Mouse (Mus musculus) heart, adult 18-20 months (tissue): ENCODE results near the gene Wt1. TPM values are rescaled to one million over a fixed set of nuclear protein-coding genes. Genes with fewer than 3 reads are reported as not detected.
A peak's percentile ranks its signal among the peaks of the same experiment; 100 is the strongest.

Experiments
- DNase-seq, 2 experiments: peaks; one replicate each; pipeline ENCODE4 v3.0.0; 2021 to 2022; ENCODE audit warnings: mixed read lengths in 1 of 2
- total RNA-seq, 2 experiments: library from RNA; stranded (reverse); gene quantifications; 2 replicates each; pipeline ENCODE4 v1.2.3; 2021

Wt1 gene
- total RNA-seq, 2 experiments from 2014 or later, result 4.1 to 6.8 TPM

DNA sequence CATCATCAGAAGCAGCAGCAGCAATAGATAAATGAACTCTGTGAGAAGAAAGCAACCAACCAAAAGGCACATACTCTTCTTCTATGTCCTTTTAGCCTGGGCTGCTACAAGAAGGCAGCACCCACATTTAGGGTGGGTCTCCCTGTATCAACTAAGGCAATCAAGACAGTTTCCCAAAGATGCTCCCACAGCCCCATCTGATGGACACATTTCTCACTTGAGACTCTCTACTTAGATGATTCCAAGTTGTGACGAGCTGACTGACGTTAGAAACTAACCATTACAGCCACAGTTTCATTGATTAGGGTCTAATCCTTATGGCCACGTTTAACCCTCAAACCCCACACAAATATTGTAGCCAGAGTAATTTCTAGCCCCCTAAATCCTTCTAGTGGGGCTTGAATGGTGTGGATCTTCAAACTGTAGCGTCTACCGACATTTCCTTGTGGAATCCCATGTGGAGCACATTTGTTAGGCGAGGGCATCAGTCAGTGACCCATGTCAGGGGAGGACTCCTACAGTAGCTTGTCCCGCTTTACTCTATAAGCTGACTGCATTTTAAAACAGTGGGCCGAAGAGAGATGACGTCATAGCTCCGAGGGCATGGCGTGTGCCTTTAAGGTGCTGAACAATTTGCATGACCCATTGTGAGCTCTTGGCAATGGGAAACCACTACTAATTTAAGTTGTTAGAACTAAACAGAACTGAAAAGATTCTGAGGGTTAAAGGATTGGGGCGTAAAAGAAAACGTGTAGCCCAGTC lies 59.6 kb downstream of the Wt1 start:
- no peak for DNase-seq

- no peak for DNase-seq
Observed at GRCm38 (mm10) chr2:105186591-105186990, 60.3 kb downstream of the Wt1 start.

- DNase-seq, result peak in 1 of 2 experiments; percentile 9
Observed at GRCm38 (mm10) chr2:105188182-105188581, 61.9 kb downstream of the Wt1 start.

GRCm38 (mm10) chr2:105189352-105189751 lies 63.0 kb downstream of the Wt1 start:
- DNase-seq, result peak; percentile 18 to 60

GRCm38 (mm10) chr2:105200152-105200551 lies 73.8 kb downstream of the Wt1 start:
- DNase-seq, result no peak

DNA sequence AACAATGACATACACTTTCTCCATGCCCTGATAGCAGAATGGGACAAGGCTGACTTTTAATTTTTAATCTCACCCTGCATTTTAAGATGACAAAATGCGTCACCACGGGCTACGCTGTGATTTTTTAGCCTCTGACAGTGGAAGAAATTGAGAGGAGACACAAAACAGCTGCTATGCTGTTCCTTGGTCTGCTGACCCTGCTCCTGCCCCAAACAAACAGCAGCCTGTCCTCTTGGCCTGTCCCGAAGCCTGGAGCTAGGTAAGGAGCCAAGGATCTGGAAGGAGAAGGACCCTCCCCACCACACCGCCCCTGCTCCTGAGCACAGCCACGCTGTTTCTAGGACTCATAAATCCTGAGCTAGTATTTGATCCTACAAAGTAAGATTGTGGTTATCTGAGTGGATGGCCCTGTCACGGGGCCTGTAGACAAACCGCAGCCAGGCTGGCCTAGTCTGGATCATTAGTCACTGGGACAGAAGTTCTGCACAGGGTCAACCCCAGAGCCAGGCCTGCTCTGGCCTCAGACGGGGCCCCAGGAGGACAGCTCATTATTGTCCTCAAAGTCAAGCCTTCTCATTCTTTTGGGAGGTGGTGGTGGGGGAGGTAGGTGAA lies 80.3 kb downstream of the Wt1 start:
- DNase-seq, result no peak

GRCm38 (mm10) chr2:105212839-105213238 lies 86.5 kb downstream of the Wt1 start:
- DNase-seq, result no peak

- DNase-seq, result no peak
Observed at GRCm38 (mm10) chr2:105215914-105216313, 89.6 kb downstream of the Wt1 start.

- DNase-seq, result no peak
Observed at GRCm38 (mm10) chr2:105219229-105219628, 92.9 kb downstream of the Wt1 start.

GRCm38 (mm10) chr2:105219664-105220063 lies 93.3 kb downstream of the Wt1 start:
- no peak for DNase-seq

GRCm38 (mm10) chr2:105220738-105221303 lies 94.5 kb downstream of the Wt1 start:
- DNase-seq, result no peak

Other genes starting within 250 kb of the Wt1 start
- 100 to 1,000 TPM; 139 to 145 TPM for gene Eif3m, start 109.4 kb upstream of the Wt1 start, total RNA-seq
- not detected for gene Gm11060, start 34.5 kb upstream of the Wt1 start, total RNA-seq
- 1 to 10 TPM; 2.0 to 3.3 TPM for gene Them7, start 97.8 kb downstream of the Wt1 start, total RNA-seq